Mouse (Mus musculus) ES-Bruce4 (cell line): Measurements from ENCODE around the gene Plekha5. TPM values are rescaled to one million over a fixed set of nuclear protein-coding genes. Genes with fewer than 3 reads are reported as not detected.

Source experiments
- H3K27ac ChIP-seq: 2 replicates; pipeline ENCODE4 v1.5.1; 2012; ENCODE audit warnings: low read length, inconsistent platforms; ENCODE audit not compliant: insufficient read depth
- H3K27me3 ChIP-seq: 2 replicates; pipeline ENCODE4 v1.6.1; 2012; ENCODE audit warnings: mild to moderate bottlenecking, low read length, inconsistent platforms; ENCODE audit not compliant: control insufficient read depth, poor library complexity, insufficient read depth, severe bottlenecking
- H3K36me3 ChIP-seq: 2 replicates; pipeline ENCODE4 v1.6.1; 2012; ENCODE audit warnings: inconsistent platforms, mild to moderate bottlenecking, low read length, moderate library complexity; ENCODE audit not compliant: control insufficient read depth, poor library complexity, insufficient read depth, severe bottlenecking
- H3K4me1 ChIP-seq: one replicate; pipeline ENCODE4 v1.8.1; 2011; ENCODE audit warnings: low read length; ENCODE audit not compliant: control insufficient read depth, insufficient read depth
- H3K4me3 ChIP-seq: 2 replicates; pipeline ENCODE4 v1.5.1; 2011; ENCODE audit warnings: low read depth, mild to moderate bottlenecking, low read length
- H3K9ac ChIP-seq: 2 replicates; pipeline ENCODE4 v1.6.1; 2012; ENCODE audit warnings: low read depth, mild to moderate bottlenecking, inconsistent platforms; ENCODE audit not compliant: poor library complexity, severe bottlenecking
- H3K9me3 ChIP-seq: replicated peaks from 2 replicates; pipeline ENCODE4 v1.6.1; 2012; ENCODE audit warnings: mild to moderate bottlenecking, low read length, inconsistent platforms; ENCODE audit not compliant: control insufficient read depth, poor library complexity, insufficient read depth, severe bottlenecking
- CTCF ChIP-seq: IDR thresholded peaks from one replicate; pipeline ENCODE4 v1.8.1; 2011; ENCODE audit warnings: low read depth, low read length
- EP300 ChIP-seq: IDR thresholded peaks from 2 replicates; pipeline ENCODE4 v1.6.1; 2011; ENCODE audit warnings: low read depth, low read length; ENCODE audit not compliant: insufficient read depth
- POLR2A ChIP-seq: IDR thresholded peaks from one replicate; pipeline ENCODE4 v1.8.1; 2011; ENCODE audit warnings: low read length; ENCODE audit not compliant: insufficient read depth
- polyA plus RNA-seq: library from polyadenylated mRNA; stranded (reverse); fragments of >200 nt; gene quantifications from 2 replicates; pipeline ENCODE4 v1.2.4, GENCODE M21; 2011; ENCODE audit warnings: low read depth; ENCODE audit not compliant: missing spikeins, insufficient read depth, insufficient read length

The Plekha5 gene
- 65.7 and 80.3 TPM in 2 replicates for polyA plus RNA-seq

DNA sequence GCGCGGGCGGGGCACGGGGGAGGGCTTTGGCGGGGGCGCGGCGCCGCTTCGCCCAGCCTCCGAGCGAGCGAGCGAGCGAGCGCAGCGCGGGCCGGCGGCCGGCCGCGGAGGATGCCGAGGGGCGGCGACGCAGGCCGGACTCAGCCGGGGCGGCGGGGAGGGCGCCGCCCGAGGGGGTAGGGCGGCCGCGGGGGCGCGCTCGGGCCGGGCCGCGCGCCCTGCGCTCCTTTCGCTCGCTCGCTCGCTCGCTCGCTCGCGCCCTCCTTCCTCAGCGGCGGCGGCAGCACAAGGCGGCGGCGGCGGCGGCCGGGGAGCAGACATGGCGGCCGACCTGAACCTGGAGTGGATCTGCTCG is at the start of gene Plekha5:
TSS of gene Plekha5 (plus strand) at position 209 of the 355 bp plus-strand sequence.
- Histone ChIP-seq H3K27me3 (no peaks in the 10 kb centered on the region), H3K9ac (peak within 1 kb of the TSS; percentile 100), H3K27ac (peak within 1 kb of the TSS; percentile 76), H3K4me3 (peak within 1 kb of the TSS; percentile 100), H3K36me3 (no peaks in the 10 kb centered on the region; the same call in 1 of the 2 replicates), H3K4me1 (peaks cover 2% of the 10 kb centered on the region), H3K9me3 (no peaks in the 10 kb centered on the region)
- no peak for TF ChIP-seq POLR2A
- TF ChIP-seq CTCF, result no peak
- TF ChIP-seq EP300, result no peak

DNA sequence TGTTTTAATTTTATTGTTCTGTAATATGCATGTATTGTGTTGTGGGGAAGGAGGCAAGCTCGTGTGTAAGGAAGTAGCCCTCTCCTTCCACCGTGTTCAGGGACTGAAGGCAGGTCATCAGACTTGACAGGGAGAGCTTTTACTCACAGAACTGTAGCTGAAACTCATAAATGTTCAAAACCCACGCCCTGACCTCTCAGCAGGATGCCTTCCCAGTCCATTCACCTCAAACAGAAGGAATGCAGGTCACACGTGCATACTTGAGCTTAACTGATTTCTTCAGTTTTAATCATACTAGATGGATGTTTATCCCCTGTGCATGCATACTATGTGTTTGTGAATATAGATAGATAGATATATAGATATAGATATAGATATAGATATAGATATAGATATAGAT is 48.2 kb upstream of the Plekha5 start:
- Histone ChIP-seq H3K9me3 (no peaks in the 10 kb centered on the region), H3K36me3 (no peaks in the 10 kb centered on the region), H3K27me3 (no peaks in the 10 kb centered on the region), H3K9ac (no peak overlapping the region), H3K27ac (no peak overlapping the region), H3K4me3 (no peak overlapping the region), H3K4me1 (no peaks in the 10 kb centered on the region)
- TF ChIP-seq EP300, result no peak
- TF ChIP-seq POLR2A, result no peak

DNA sequence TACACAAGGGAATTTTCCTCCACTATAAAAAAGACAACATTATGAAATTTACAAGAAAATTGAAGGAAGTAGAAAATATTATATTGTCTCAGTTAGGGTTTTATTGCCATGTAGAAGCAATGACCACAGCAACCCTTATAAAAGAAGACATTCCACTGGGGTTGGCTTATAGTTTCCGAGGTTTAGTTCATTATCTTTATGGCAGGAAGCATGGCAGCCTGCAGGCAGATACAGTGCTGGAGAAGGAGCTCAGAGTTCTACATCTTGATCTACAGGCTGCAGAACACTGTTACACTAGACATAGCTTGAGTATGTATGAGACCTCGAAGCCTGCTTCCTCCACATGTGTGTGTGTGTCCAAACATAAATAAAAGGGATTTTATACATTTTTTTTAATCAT is 43.3 kb upstream of the Plekha5 start:
- no peaks in the 10 kb centered on the region for H3K9me3 ChIP-seq
- H3K36me3 ChIP-seq, result no peaks in the 10 kb centered on the region
- no peak overlapping the region for H3K4me3 ChIP-seq
- no peaks in the 10 kb centered on the region for H3K27me3 ChIP-seq
- H3K27ac ChIP-seq, result no peak overlapping the region
- H3K9ac ChIP-seq, result no peak overlapping the region
- H3K4me1 ChIP-seq, result no peaks in the 10 kb centered on the region
- TF ChIP-seq EP300 (no peak), POLR2A (no peak)

DNA sequence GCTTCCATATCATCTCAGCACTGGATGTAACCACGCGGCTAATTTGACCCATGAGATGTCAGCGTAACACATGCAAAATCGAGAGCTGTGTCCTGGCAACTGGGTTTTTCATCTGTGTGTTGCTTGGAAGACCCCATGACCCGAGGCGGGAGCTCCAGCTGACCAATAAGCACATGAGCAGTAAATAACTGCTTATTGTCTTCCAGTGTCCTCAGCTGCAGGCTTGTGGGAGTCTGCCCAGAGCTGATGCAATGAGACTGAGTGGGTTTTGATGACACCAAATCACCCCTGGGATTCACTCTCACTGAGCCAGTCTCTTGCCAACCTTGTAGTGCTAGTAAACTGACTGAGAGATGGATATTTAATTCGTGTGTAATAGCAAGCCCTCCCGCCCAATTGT is 42.7 kb upstream of the Plekha5 start:
- TF ChIP-seq CTCF (no peak), POLR2A (no peak), EP300 (no peak)
- Histone ChIP-seq H3K4me1 (no peaks in the 10 kb centered on the region), H3K36me3 (no peaks in the 10 kb centered on the region), H3K9ac (no peak overlapping the region), H3K27me3 (no peaks in the 10 kb centered on the region), H3K9me3 (no peaks in the 10 kb centered on the region), H3K27ac (no peak overlapping the region), H3K4me3 (no peak overlapping the region)

DNA sequence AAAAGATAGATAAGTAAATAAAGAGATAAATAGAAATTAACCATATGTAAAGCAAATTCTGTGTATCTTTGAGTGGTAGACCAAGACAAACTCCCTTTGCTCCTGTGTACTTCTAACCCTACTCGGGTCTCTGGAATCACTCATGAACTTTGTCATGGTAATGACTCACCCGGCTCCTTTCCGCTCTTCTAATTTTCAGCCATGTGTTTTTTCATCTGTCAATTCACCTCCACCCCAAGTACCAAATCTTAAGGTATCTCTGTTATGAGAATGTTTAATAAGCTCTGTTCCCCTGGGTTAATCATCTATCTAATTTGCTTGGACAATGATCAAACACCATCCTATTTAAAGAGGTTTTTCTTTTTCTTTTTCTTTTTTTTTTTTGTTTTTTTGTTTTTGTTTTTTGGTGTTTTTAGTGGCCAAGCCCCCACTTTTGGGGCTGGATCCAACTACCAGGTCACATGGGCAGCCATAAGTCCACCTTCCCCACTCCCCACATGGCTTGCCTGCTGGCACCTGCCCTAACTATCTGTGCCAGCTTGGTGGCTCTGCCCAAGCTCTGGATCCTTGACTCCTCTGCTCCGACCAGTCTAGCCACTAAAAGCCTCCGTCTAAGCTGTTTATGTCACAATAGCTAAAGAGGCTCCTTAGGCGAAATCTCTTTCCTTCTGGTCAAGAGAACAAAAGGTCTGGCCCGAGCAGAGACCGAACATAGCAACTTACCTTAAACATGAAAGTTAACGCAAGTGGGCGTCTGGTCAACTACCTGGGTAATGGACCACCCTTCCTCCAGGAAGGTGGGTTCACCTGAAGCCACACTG is 40.1 kb upstream of the Plekha5 start:
- no peaks in the 10 kb centered on the region for H3K36me3 ChIP-seq
- H3K4me1 ChIP-seq, result no peaks in the 10 kb centered on the region
- no peak overlapping the region for H3K4me3 ChIP-seq
- no peak for TF ChIP-seq EP300
- TF ChIP-seq CTCF, result no peak
- no peak for TF ChIP-seq POLR2A
- H3K27ac ChIP-seq, result no peak overlapping the region
- H3K9me3 ChIP-seq, result no peaks in the 10 kb centered on the region
- H3K9ac ChIP-seq, result no peak overlapping the region
- no peaks in the 10 kb centered on the region for H3K27me3 ChIP-seq

DNA sequence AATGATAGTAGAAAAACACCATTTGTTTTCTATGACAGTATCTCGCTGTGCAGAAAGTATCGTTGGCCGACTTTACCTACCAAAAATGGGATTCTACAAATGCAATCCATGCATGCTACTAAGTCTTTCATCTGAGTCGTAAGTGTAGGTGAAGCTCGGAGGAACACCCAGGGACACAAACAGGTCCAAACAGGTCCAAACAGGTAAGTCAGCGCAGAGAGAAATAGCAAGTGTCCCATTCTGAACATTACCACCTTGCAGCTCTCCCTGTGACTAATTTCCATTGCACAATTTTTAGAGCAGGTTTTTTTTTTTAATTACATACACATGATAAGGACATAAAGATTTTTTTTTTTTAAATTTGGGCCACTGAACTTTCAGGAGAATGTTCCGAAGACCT is 27.2 kb upstream of the Plekha5 start:
- Histone ChIP-seq H3K9me3 (no peaks in the 10 kb centered on the region), H3K4me3 (no peak overlapping the region)

More for the DNA sequence above, 27.2 kb upstream of the Plekha5 start:
- H3K27ac ChIP-seq, result no peak overlapping the region
- TF ChIP-seq EP300 (no peak), CTCF (no peak), POLR2A (no peak)
- no peak overlapping the region for H3K9ac ChIP-seq
- no peaks in the 10 kb centered on the region for H3K27me3 ChIP-seq
- H3K4me1 ChIP-seq, result no peaks in the 10 kb centered on the region
- no peaks in the 10 kb centered on the region for H3K36me3 ChIP-seq
